Mouse (Mus musculus) lung, embryonic 14.5 days (tissue): Measurements from ENCODE around the gene Rmi1. TPM values are rescaled to one million over a fixed set of nuclear protein-coding genes. Genes with fewer than 3 reads are reported as not detected.
A peak's percentile ranks its signal among the peaks of the same experiment; 100 is the strongest.
"Not testable (repeated sequence)": the region's sequence is repeated elsewhere in the genome, so short reads cannot be mapped to it uniquely, and the experiment has no call there.

Source experiments
- ATAC-seq: fragments of 200-750 bp; cut with Nextera tagmentation; 2 replicates; pipeline ENCODE4 v1.8.0; 2017; ENCODE audit warnings: mild to moderate bottlenecking, moderate TSS enrichment, moderate library complexity; ENCODE audit not compliant: insufficient read depth
- DNase-seq: peaks from one replicate; pipeline ENCODE4 v3.0.0-alpha.2; 2015
- H3K27ac ChIP-seq: fragments of 300-500 bp; sonication (generic); 2 replicates; pipeline ENCODE4 v1.5.1; 2014; ENCODE audit warnings: low read depth, mild to moderate bottlenecking, moderate library complexity
- H3K27me3 ChIP-seq: fragments of 300-500 bp; sonication (generic); 2 replicates; pipeline ENCODE4 v1.6.1; 2014; ENCODE audit warnings: low read length, control low read depth; ENCODE audit not compliant: insufficient read depth
- H3K36me3 ChIP-seq: fragments of 300-500 bp; sonication (generic); 2 replicates; pipeline ENCODE4 v1.6.1; 2014; ENCODE audit warnings: control low read depth; ENCODE audit not compliant: insufficient read depth
- H3K4me1 ChIP-seq: fragments of 300-500 bp; sonication (generic); 2 replicates; pipeline ENCODE4 v1.6.1; 2014; ENCODE audit warnings: antibody characterized with exemption, control low read depth; ENCODE audit not compliant: insufficient read depth
- H3K4me2 ChIP-seq: fragments of 300-500 bp; sonication (generic); 2 replicates; pipeline ENCODE4 v1.6.1; 2014; ENCODE audit warnings: mild to moderate bottlenecking
- H3K4me3 ChIP-seq: fragments of 300-500 bp; sonication (generic); 2 replicates; pipeline ENCODE4 v1.5.1; 2014; ENCODE audit warnings: low read depth, low read length
- H3K9ac ChIP-seq: fragments of 300-500 bp; sonication (generic); 2 replicates; pipeline ENCODE4 v1.6.1; 2014
- H3K9me3 ChIP-seq: fragments of 300-500 bp; sonication (generic); 2 replicates; pipeline ENCODE4 v1.6.1; 2016; ENCODE audit warnings: low read depth, low read length, control low read depth
- CTCF ChIP-seq: IDR thresholded peaks from 2 replicates; pipeline ENCODE4 v1.5.1; 2016; ENCODE audit warnings: antibody characterized with exemption, low read depth
- WGBS: fragments of 180-500 bp; shearing (Covaris S2); extraction: QIAGEN DNeasy Blood & Tissue Kit; methylation state at CpG from one replicate; pipeline ENCODE4 v1.1.7; 2014; 5-methylcytosine and 5-hydroxymethylcytosine counted together
- microRNA counts: library from miRNA; unstranded; fragments of <30 nt; microRNA quantifications from one replicate; lab custom pipeline; 2016
- microRNA-seq: library from miRNA; unstranded; fragments of <30 nt; microRNA quantifications from one replicate; pipeline ENCODE4, GENCODE M21; 2016; ENCODE audit warnings: borderline number of aligned reads
- polyA plus RNA-seq: library from polyadenylated mRNA; unstranded; fragments of >200 nt; fragmentation: Nextera tagmentation; extraction: Ambion mirVana; gene quantifications from 2 replicates; pipeline ENCODE4 v1.2.1, GENCODE M21; 2014

Gene Rmi1
- polyA plus RNA-seq, 1 experiment from 2014 or later = 25.7 TPM

DNA sequence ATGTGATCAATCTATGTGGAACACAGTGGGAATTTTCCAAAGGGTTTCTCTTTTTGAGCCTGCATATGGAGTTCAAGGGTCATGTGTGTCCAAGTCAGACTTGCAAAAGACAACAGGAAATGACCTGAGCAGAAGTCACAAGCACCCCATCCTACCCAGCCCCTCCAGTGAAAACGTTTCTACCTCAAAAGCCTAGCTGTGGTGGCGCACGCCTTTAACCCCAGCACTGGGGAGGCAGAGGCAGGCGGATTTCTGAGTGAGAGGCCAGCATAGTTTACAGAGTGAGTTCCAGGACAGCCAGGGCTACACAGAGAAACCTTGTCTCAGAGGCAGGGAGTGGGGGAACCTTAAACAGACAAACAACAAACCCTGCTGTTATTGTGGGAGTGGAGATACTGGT lies 50.2 kb downstream of the Rmi1 start:
- no peaks in the 10 kb centered on the region for H3K4me1 ChIP-seq
- no peak for ATAC-seq
- H3K27ac ChIP-seq = no peak overlapping the region
- H3K27me3 ChIP-seq = peaks cover 17% of the 10 kb centered on the region
- TF ChIP-seq CTCF = no peak
- no peak overlapping the region for H3K9ac ChIP-seq
- no peak for DNase-seq
- no peak overlapping the region for H3K4me2 ChIP-seq
- no peaks in the 10 kb centered on the region for H3K36me3 ChIP-seq
- 61% methylated on average over 4 of the region's 4 CpGs for WGBS
- no peak overlapping the region for H3K4me3 ChIP-seq
- H3K9me3 ChIP-seq = no peaks in the 10 kb centered on the region

DNA sequence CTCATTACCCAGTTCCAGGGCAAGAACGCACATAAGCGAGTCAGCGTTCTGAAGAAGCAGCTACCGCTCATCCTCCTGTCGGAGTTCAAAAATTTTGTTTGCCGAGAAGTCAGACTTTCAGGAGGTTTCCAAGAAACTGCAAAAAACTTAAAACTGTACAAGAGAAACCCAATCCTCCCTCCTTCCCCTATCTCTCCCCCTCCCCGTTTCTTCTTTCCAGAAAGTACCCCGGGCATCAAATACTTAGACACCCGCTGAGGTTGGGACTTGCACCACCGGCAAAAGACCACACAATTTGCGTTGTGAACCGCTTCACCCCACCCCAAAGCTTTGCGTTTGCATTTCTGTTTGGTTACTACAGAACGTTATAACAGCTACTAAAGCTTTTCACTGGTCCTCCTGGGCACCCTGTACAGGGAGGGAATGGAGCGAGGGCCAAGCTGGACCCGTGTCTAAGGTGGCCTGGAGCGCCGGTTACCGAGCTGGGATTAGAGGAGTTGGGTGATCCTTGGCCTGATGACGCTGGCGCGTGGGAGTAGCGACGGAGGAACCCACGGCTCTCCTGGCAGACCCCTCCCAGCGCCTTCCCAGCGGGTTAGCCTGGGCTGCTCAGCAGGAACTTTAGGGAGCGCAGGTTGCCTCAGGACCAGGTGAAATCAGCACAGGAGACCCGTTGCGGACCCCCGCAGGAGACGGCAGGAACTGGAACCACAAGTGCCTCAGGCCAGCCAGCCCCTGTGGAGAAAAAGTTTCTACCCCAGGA lies 50.8 kb downstream of the Rmi1 start:
- peaks cover 17% of the 10 kb centered on the region for H3K27me3 ChIP-seq
- 13% methylated on average over 32 of the region's 32 CpGs for WGBS
- no peak for TF ChIP-seq CTCF

DNA sequence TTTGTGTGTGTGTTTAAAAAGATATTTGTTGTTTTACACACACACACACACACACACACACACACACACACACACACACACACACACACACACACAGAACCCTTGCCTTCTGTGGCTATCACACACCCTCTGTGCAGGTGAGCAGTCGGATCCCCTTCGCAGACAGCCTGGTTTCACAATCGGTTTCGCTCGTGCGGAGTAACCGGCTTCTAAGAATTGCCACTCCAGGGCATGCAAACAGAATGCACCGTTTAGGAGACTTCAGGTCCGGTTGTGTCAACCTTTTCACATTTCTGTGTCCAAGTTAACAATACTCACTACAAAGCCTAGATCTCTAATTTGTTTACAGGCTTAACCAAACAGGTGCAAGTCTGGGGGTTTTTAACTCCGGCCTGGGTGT lies 51.5 kb downstream of the Rmi1 start:
- ATAC-seq (no peak), DNase-seq (peak; percentile 37)
- Histone ChIP-seq H3K36me3 (no peaks in the 10 kb centered on the region), H3K4me1 (no peaks in the 10 kb centered on the region), H3K4me3 (peak overlapping the region; percentile 33; the same call in 1 of the 2 replicates), H3K27me3 (peaks cover 17% of the 10 kb centered on the region), H3K4me2 (peak overlapping the region; percentile 65), H3K9ac (no peak overlapping the region), H3K9me3 (no peaks in the 10 kb centered on the region), H3K27ac (no peak overlapping the region)
- no peak for TF ChIP-seq CTCF
- WGBS = 30% methylated on average over 10 of the region's 10 CpGs

More for the DNA sequence above, 50.8 kb downstream of the Rmi1 start:
- ATAC-seq (no peak), DNase-seq (peak; percentile 27)
- Histone ChIP-seq H3K27ac (no peak overlapping the region), H3K9ac (peak overlapping the region; percentile 36; the same call in 1 of the 2 replicates), H3K9me3 (no peaks in the 10 kb centered on the region), H3K36me3 (no peaks in the 10 kb centered on the region), H3K4me2 (peak overlapping the region; percentile 65), H3K4me1 (no peaks in the 10 kb centered on the region), H3K4me3 (peak overlapping the region; percentile 33)

DNA sequence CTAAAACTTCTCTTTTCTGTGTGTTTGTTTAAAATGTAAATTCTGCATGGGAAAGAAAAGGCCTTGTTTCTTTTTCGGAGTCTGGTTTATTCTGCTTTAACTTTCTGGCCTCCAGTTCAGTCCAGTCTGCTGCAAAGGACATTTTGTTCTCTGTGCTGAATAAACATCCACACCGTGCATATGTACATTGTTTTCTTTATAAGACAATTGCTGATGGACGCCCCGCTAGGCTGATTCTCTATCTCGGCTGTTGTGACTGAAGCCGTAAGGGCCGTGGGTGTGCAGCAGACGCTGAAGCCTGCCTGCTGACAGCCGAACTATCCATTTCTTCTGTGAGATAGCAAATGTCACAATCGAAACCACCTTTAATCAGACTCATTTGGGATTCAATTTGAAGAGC lies 54.5 kb downstream of the Rmi1 start:
- peaks cover 17% of the 10 kb centered on the region for H3K27me3 ChIP-seq
- DNase-seq = no peak
- no peak overlapping the region for H3K4me2 ChIP-seq
- no peaks in the 10 kb centered on the region for H3K36me3 ChIP-seq
- no peaks in the 10 kb centered on the region for H3K9me3 ChIP-seq
- H3K27ac ChIP-seq = no peak overlapping the region
- no peak overlapping the region for H3K9ac ChIP-seq
- H3K4me1 ChIP-seq = no peaks in the 10 kb centered on the region
- no peak for ATAC-seq
- 38% methylated on average over 10 of the region's 10 CpGs for WGBS
- no peak overlapping the region for H3K4me3 ChIP-seq
- no peak for TF ChIP-seq CTCF

- not testable (repeated sequence) for ATAC-seq, H3K9ac ChIP-seq, H3K27ac ChIP-seq
Observed at GRCm38 (mm10) chr13:58458811-58459210, 56.8 kb downstream of the Rmi1 start.

More at GRCm38 (mm10) chr13:58458811-58459210, 56.8 kb downstream of the Rmi1 start:
- not testable (repeated sequence) for H3K4me1 ChIP-seq, H3K4me2 ChIP-seq, H3K4me3 ChIP-seq, H3K36me3 ChIP-seq, H3K27me3 ChIP-seq, H3K9me3 ChIP-seq, DNase-seq
- WGBS = 84% methylated on average over 6 of the region's 6 CpGs

MicroRNA genes within 50 kb of the gene (microRNA counts, 519-probe panel; counts per million panel counts)
- 3,389 counts per million, percentile 68 among the panel's probes with 10 or more counts for microRNA mmu-miR-7a (lab: Ali Mortazavi, UCI)

Small RNA genes within 50 kb of the gene (microRNA-seq; reads per million reads assigned to microRNA genes)
- 124 reads per million, percentile 52 among the genes with 10 or more reads in this experiment for gene Mir7-1

Other genes starting within 250 kb of the Rmi1 start
- 29.7 and 30.9 TPM in 2 replicates for gene Idnk, start 244.6 kb upstream of the Rmi1 start, polyA plus RNA-seq
- gene Ubqln1, start 186.6 kb upstream of the Rmi1 start, polyA plus RNA-seq = 98.6 and 107 TPM in 2 replicates
- 19.2 and 22.2 TPM in 2 replicates for gene Gkap1, start 126.5 kb upstream of the Rmi1 start, polyA plus RNA-seq
- 0.61 and 0.82 TPM in 2 replicates for gene Kif27, start 43.1 kb upstream of the Rmi1 start, polyA plus RNA-seq
- 34.0 and 34.2 TPM in 2 replicates for gene 2210016F16Rik, start 17.0 kb upstream of the Rmi1 start, polyA plus RNA-seq
- gene Hnrnpk, start 1.1 kb downstream of the Rmi1 start, polyA plus RNA-seq = 1,795 and 1,797 TPM in 2 replicates
- 0.08 TPM in 1 of 2 replicates, not detected in the other for gene Slc28a3, start 208.6 kb downstream of the Rmi1 start, polyA plus RNA-seq